Mouse (Mus musculus): ENCODE results near the gene Usp15. TPM values are rescaled to one million over a fixed set of nuclear protein-coding genes. Genes with fewer than 3 reads are reported as not detected.
A peak's percentile ranks its signal among the peaks of the same experiment; 100 is the strongest.

The Usp15 gene
- total and polyA plus RNA-seq, 3 experiments: 65.4 to 124 (median 113) TPM

DNA sequence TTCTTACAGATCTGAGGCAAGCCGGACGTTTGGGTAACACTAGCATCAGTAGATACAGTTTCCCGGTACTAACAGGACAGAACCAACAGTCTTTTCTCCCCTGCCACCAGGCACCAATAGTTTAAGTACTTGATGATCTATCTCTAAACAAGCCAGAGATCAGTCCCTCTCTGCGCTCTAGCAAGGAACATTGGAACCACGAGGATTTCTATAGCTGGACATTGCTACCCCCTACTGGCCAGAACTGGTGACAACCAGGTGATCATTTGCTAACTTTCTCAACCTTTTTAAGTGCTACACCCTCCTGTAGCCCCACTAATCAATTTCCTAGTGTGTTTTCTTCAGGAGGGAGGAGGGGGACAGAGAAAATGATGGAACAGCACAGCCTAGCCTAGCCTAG, 105.1 kb downstream of the Usp15 start:
- H3K4me1 ChIP-seq (ENCODE audit: control insufficient read depth in 1 of 2, insufficient read depth in 2 of 2): no peaks in the 10 kb centered on the region
- no peaks in the 10 kb centered on the region for H3K27me3 ChIP-seq (replicated peaks)
- dilution Hi-C loops (cut with MboI; ENCODE audit: extremely low pct_ligation_motif_present, extremely low pct_unique_long_range_greater_than_20kb, low sequenced_read_pairs): no loop called here
- no peak overlapping the region for H3K4me3 ChIP-seq (replicated peaks in 1 of 3; ENCODE audit: low read depth in 2 of 3, low read length in 2 of 3, poor library complexity in 1 of 3)
- H3K9me3 ChIP-seq (replicated peaks; ENCODE audit: low read length): no peaks in the 10 kb centered on the region
- in situ Hi-C loops (cut with MboI; ENCODE audit: low pct_ligation_motif_present, low pct_unique_long_range_greater_than_20kb, low sequenced_read_pairs): no loop called here
- no peak overlapping the region for H3K9ac ChIP-seq (ENCODE audit: insufficient read depth, low read depth)
- H3K4me2 ChIP-seq (ENCODE audit: insufficient read depth, low read depth, poor library complexity, severe bottlenecking): peak overlapping the region; percentile 10; the same call in 1 of the 2 replicates
- H3K36me3 ChIP-seq (replicated peaks in 1 of 2; ENCODE audit: control insufficient read depth in 1 of 2, insufficient read depth in 1 of 2, low read length in 1 of 2): no peaks in the 10 kb centered on the region
- H3K27ac ChIP-seq (ENCODE audit: insufficient read depth, low read depth): no peak overlapping the region
- no peaks in the 10 kb centered on the region for H3K79me2 ChIP-seq (replicated peaks; ENCODE audit: control insufficient read depth, extremely low read depth, insufficient read depth, poor library complexity, severe bottlenecking)
- DNase-seq (ENCODE audit: extremely low read depth): peak; percentile 73
- no peak for TF ChIP-seq ELF1 (IDR thresholded peaks at IDR 0.05; ENCODE audit: low read depth, low read length)
- 0 out of 2 replicates have a peak, but pooled peaks have one; percentile 26 for TF ChIP-seq IRF4 (IDR thresholded peaks at IDR 0.05; ENCODE audit: low read depth, low read length)
- no peak for TF ChIP-seq POLR2A (IDR thresholded peaks at IDR 0.05; ENCODE audit: low read depth, low read length)
- peak; percentile 62 to 91 for TF ChIP-seq CTCF (conservative IDR thresholded peaks at IDR 0.05 in 1 of 2, IDR thresholded peaks at IDR 0.05 in 1 of 2; ENCODE audit: low read depth in 2 of 2, low read length in 2 of 2)
- TF ChIP-seq RAD21 (IDR thresholded peaks at IDR 0.05; ENCODE audit: low read depth, low read length): peak; percentile 94
- peak; percentile 93 for TF ChIP-seq MYC (IDR thresholded peaks at IDR 0.05; ENCODE audit: low read depth, low read length)
- peak; percentile 75 for TF ChIP-seq SMC3 (IDR thresholded peaks at IDR 0.05; ENCODE audit: low read depth, low read length)
- peak; percentile 71; the same call in 1 of the 2 replicates for TF ChIP-seq ZNF384 (IDR thresholded peaks at IDR 0.05; ENCODE audit: low read depth, low read length)
- peak; percentile 50 for TF ChIP-seq MAX (IDR thresholded peaks at IDR 0.05; ENCODE audit: low read length)
- no peak for TF ChIP-seq GABPA (IDR thresholded peaks at IDR 0.05; ENCODE audit: insufficient replicate concordance, low read depth, low read length)

DNA sequence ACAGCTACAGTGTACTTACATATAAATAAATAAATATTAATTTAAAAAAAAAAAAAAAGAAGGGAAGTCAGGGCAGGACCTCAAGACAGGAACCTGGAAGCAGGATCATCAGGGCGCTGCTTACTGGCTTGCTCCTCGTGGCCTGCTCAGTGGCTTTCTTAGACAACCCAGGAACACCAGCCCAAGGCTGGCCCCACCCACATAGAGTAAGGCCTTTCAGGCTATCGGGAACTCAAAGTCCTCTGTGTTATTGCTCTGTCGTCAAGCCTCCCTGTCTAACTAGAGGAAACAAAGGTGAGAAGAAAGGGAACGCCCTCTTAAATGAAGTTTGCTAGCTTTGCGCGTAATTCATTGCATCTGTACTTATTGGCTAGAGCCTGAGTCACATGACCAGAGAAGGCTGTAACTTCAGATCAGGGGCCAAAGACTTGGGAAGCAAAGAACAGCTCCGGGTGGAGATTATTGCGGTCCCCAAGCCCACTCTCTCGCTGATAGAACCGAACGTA, 107.3 kb downstream of the Usp15 start:
- dilution Hi-C loops (cut with MboI; ENCODE audit: extremely low pct_ligation_motif_present, extremely low pct_unique_long_range_greater_than_20kb, low sequenced_read_pairs): no loop called here
- Histone ChIP-seq H3K9ac (ENCODE audit: insufficient read depth, low read depth) (no peak overlapping the region), H3K27ac (ENCODE audit: insufficient read depth, low read depth) (no peak overlapping the region), H3K36me3 (replicated peaks in 1 of 2; ENCODE audit: control insufficient read depth in 1 of 2, insufficient read depth in 1 of 2, low read length in 1 of 2) (no peaks in the 10 kb centered on the region), H3K27me3 (replicated peaks) (no peaks in the 10 kb centered on the region), H3K79me2 (replicated peaks; ENCODE audit: control insufficient read depth, extremely low read depth, insufficient read depth, poor library complexity, severe bottlenecking) (no peaks in the 10 kb centered on the region), H3K4me1 (ENCODE audit: control insufficient read depth in 1 of 2, insufficient read depth in 2 of 2) (no peaks in the 10 kb centered on the region), H3K4me3 (replicated peaks in 1 of 3; ENCODE audit: low read depth in 2 of 3, low read length in 2 of 3, poor library complexity in 1 of 3) (no peak overlapping the region), H3K9me3 (replicated peaks; ENCODE audit: low read length) (no peaks in the 10 kb centered on the region), H3K4me2 (ENCODE audit: insufficient read depth, low read depth, poor library complexity, severe bottlenecking) (no peak overlapping the region)
- no peak for DNase-seq (ENCODE audit: extremely low read depth)
- TF ChIP-seq CHD1 (IDR thresholded peaks at IDR 0.05; ENCODE audit: low read depth, low read length): no peak
- TF ChIP-seq NRF1 (IDR thresholded peaks at IDR 0.05; ENCODE audit: low read depth, low read length): no peak
- TF ChIP-seq HCFC1 (IDR thresholded peaks at IDR 0.05; ENCODE audit: low read depth, low read length): no peak
- TF ChIP-seq ZNF384 (IDR thresholded peaks at IDR 0.05; ENCODE audit: low read depth, low read length): no peak
- TF ChIP-seq JUND (conservative IDR thresholded peaks at IDR 0.05; ENCODE audit: low read depth, low read length): no peak
- no peak for TF ChIP-seq RAD21 (IDR thresholded peaks at IDR 0.05; ENCODE audit: low read depth, low read length)
- TF ChIP-seq JUN (IDR thresholded peaks at IDR 0.05; ENCODE audit: insufficient read depth, low read depth, low read length): no peak
- TF ChIP-seq TBP (conservative IDR thresholded peaks at IDR 0.05; ENCODE audit: low read depth, low read length): no peak
- no peak for TF ChIP-seq SMC3 (IDR thresholded peaks at IDR 0.05; ENCODE audit: low read depth, low read length)
- TF ChIP-seq UBTF (IDR thresholded peaks at IDR 0.05; ENCODE audit: low read depth, low read length): no peak
- no peak for TF ChIP-seq USF2 (conservative IDR thresholded peaks at IDR 0.05; ENCODE audit: low read depth, low read length)
- TF ChIP-seq ELF1 (IDR thresholded peaks at IDR 0.05; ENCODE audit: low read depth, low read length): no peak
- TF ChIP-seq TCF12 (IDR thresholded peaks at IDR 0.05; ENCODE audit: low read depth, low read length): no peak
- TF ChIP-seq ZMIZ1 (IDR thresholded peaks at IDR 0.05; ENCODE audit: low read depth, low read length): no peak
- in situ Hi-C loops (cut with MboI; ENCODE audit: low pct_ligation_motif_present, low pct_unique_long_range_greater_than_20kb, low sequenced_read_pairs): loop anchor here (5.0 kb wide), 1 partner anchor 287 kb away; no protein-coding TSS in a partner anchor

Data from CH12.LX (cell line).